Mouse (Mus musculus) kidney, embryonic 14.5 days (tissue): ENCODE measurements around the gene Ralgps2. TPM values are rescaled to one million over a fixed set of nuclear protein-coding genes. Genes with fewer than 3 reads are reported as not detected.

Experiments
- ATAC-seq: fragments of 200-750 bp; cut with Nextera tagmentation; 2 replicates; pipeline ENCODE4 v1.8.0; 2017; ENCODE audit warnings: moderate number of reproducible peaks, mild to moderate bottlenecking, moderate TSS enrichment, moderate library complexity; ENCODE audit not compliant: low FRiP score, low TSS enrichment
- H3K27ac ChIP-seq: fragments of 300-500 bp; sonication (generic); 2 replicates; pipeline ENCODE4 v1.5.1; 2014; ENCODE audit warnings: low read depth, mild to moderate bottlenecking, low read length, moderate library complexity, mixed read lengths
- H3K27me3 ChIP-seq: fragments of 300-500 bp; sonication (generic); 2 replicates; pipeline ENCODE4 v1.6.1; 2014; ENCODE audit warnings: mild to moderate bottlenecking, low read length; ENCODE audit not compliant: control insufficient read depth, insufficient read depth
- H3K36me3 ChIP-seq: fragments of 300-500 bp; sonication (generic); 2 replicates; pipeline ENCODE4 v1.6.1; 2014; ENCODE audit warnings: low read length, mixed read lengths; ENCODE audit not compliant: control insufficient read depth, insufficient read depth
- H3K4me1 ChIP-seq: fragments of 300-500 bp; sonication (generic); 2 replicates; pipeline ENCODE4 v1.6.1; 2014; ENCODE audit warnings: low read length, mixed read lengths; ENCODE audit not compliant: control insufficient read depth, insufficient read depth
- H3K4me2 ChIP-seq: fragments of 300-500 bp; sonication (generic); replicated peaks from 2 replicates; pipeline ENCODE4 v1.6.1; 2014; ENCODE audit warnings: low read depth, mild to moderate bottlenecking, low read length
- H3K4me3 ChIP-seq: fragments of 300-500 bp; sonication (generic); 2 replicates; pipeline ENCODE4 v1.5.1; 2014; ENCODE audit warnings: mild to moderate bottlenecking, low read length
- H3K9ac ChIP-seq: fragments of 300-500 bp; sonication (generic); 2 replicates; pipeline ENCODE4 v1.6.1; 2014; ENCODE audit warnings: low read depth, mild to moderate bottlenecking, low read length, moderate library complexity
- H3K9me3 ChIP-seq: fragments of 300-500 bp; sonication (generic); 2 replicates; pipeline ENCODE4 v1.6.1; 2016; ENCODE audit warnings: low read length; ENCODE audit not compliant: control insufficient read depth
- WGBS: fragments of 180-500 bp; shearing (Covaris S2); extraction: QIAGEN DNeasy Blood & Tissue Kit; methylation state at CpG from one replicate; pipeline ENCODE4 v1.1.7; 2014; 5-methylcytosine and 5-hydroxymethylcytosine counted together
- polyA plus RNA-seq: library from polyadenylated mRNA; unstranded; fragments of >200 nt; fragmentation: Nextera tagmentation; extraction: Ambion mirVana; gene quantifications from 2 replicates; pipeline ENCODE4 v1.2.1, GENCODE M21; 2014

The Ralgps2 gene
- polyA plus RNA-seq, 1 experiment from 2014 or later, result 80.8 TPM

DNA sequence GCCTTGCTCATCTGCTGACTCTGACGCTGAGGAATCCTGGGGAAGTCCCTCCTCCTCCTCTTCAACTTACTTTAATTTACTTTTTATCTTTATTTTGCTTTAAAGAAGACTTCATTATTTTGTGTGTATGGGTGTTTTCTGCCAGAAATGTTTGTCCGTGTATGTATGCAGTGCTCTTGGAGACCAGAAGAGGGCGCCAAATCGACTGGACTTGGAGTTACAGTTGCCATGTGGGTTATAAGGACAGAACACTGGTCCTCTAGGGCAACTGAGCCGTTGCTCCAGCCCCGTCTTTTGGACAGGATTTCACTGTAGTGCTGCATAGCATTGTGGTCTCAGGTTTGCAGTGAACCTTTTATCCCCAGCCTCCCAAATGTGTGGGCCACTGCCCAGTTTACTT, 174.8 kb downstream of the Ralgps2 start:
- Histone ChIP-seq H3K36me3 (no peaks in the 10 kb centered on the region), H3K9ac (no peak overlapping the region), H3K9me3 (peaks cover 16% of the 10 kb centered on the region), H3K27me3 (no peaks in the 10 kb centered on the region), H3K27ac (no peak overlapping the region), H3K4me1 (0 out of 2 replicates have a peak, but pooled peaks cover 3% of the 10 kb centered on the region), H3K4me3 (no peak overlapping the region), H3K4me2 (no peak overlapping the region)
- 71% methylated on average over 6 of the region's 6 CpGs for WGBS
- no peak for ATAC-seq

DNA sequence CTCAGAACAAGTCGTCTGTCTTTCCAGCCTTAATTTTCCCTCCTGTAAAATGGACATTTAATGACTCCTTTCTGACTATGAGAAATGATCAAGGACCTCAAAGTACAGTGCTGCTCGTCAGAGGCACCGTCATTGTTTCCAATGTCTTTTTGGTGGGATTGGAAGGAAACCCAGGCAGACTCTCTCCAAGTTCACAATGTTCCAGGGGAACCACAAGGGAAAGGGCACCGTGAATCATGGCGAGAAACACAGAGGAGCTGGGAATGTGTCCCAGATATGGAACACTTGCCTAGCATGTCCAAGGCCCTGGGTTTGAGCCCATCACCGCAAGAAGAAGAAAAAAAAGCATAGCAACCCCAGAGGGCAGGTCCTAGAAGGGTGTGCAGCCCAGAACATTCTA, 176.1 kb downstream of the Ralgps2 start:
- no peak overlapping the region for H3K27ac ChIP-seq
- 93% methylated on average over 6 of the region's 6 CpGs for WGBS
- ATAC-seq, result no peak

DNA sequence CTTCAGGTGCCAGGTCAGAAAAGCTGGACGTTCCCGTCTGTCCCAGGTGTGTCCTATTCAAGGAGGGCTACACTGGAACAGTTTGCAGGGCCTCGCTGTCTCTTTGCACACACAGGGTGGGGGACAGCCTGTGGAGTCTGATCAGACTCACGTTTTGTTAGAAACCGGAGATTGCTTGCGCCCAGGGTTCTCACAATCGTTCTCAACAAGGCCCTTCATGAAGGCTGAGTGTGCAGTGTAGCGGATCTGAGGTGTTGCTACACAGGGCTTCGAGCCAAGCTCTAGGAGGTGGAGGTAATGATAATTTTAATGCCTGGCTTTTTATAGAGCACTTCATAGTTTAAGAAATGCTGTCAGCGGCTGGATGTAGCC, 178.0 kb downstream of the Ralgps2 start:
- Histone ChIP-seq H3K4me1 (no peaks in the 10 kb centered on the region), H3K9ac (no peak overlapping the region), H3K4me2 (no peak overlapping the region), H3K27me3 (no peaks in the 10 kb centered on the region), H3K4me3 (no peak overlapping the region), H3K36me3 (no peaks in the 10 kb centered on the region), H3K9me3 (peaks cover 5% of the 10 kb centered on the region), H3K27ac (peak overlapping the region; percentile 11; the same call in 1 of the 2 replicates)
- no peak; the same call in 1 of the 2 replicates for ATAC-seq
- WGBS, result 58% methylated on average over 10 of the region's 10 CpGs

More for the DNA sequence above, 176.1 kb downstream of the Ralgps2 start:
- Histone ChIP-seq H3K9me3 (peaks cover 16% of the 10 kb centered on the region), H3K9ac (no peak overlapping the region), H3K4me2 (no peak overlapping the region), H3K4me1 (no peaks in the 10 kb centered on the region), H3K27me3 (no peaks in the 10 kb centered on the region), H3K36me3 (no peaks in the 10 kb centered on the region), H3K4me3 (no peak overlapping the region)

DNA sequence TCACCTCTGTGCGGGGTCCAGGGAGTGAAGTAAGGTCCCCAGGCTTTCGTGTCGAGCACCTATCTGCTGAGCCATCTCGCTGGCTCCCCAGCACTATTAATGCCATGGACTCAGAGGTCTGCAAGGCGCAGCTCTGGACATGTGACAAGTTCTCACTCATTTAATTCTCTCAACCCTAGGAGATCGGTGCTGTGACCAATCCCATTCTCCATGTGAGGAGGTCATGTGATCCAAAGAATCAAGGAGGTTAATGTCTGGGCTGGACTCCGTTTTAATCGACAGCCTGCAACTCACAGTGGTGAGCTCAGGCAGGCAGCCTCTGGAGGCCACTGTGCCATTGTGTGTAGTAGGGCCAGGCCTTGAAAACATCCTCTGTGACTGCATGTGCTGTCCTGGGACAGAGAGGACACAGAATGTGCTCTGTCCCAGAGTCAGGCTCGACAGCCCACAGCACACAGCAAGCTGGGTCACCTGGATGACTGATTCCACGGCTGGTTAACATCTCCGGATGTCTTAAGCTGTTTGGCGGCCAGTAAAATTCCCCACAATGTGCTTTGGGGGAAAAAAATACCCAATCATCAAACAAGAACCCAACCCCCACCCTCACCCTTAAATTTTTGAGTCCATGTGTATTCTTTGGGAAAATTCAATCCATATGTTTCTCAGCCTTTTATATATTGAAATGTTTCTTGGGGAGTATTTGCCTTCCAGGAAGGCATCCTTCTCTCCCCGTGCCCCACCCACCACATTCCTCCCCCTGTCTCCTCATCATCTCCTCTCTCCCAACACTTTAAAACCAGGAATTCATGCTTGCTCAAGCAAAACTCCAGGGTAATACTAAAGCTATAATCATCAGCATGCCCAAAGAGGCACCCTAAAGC, 178.6 kb downstream of the Ralgps2 start:
- peak overlapping the region; percentile 11; the same call in 1 of the 2 replicates for H3K27ac ChIP-seq
- WGBS, result 65% methylated on average over 13 of the region's 13 CpGs

DNA sequence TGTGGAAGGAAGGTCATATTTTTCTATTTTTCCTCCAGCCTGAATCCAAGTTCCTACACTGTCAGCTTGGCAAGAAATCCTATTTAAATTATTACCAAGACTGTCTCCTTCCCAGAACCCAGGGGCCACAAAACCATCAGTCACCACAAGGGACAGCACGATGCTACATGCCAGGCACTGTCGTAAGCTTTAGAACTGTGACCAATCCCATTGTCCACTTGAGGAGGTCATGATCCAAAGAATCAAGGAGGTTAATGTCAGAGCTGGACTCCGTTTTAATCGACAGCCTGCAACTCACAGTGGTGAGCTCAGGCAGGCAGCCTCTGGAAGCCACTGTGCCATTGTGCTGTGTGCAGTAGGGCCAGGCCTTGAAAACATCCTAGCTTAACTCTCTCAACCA, 181.1 kb downstream of the Ralgps2 start:
- Histone ChIP-seq H3K4me1 (peaks cover 5% of the 10 kb centered on the region; the same call in 1 of the 2 replicates), H3K27me3 (no peaks in the 10 kb centered on the region)

More for the DNA sequence above, 178.6 kb downstream of the Ralgps2 start:
- Histone ChIP-seq H3K9me3 (no peaks in the 10 kb centered on the region; the same call in 1 of the 2 replicates), H3K4me1 (no peaks in the 10 kb centered on the region), H3K9ac (no peak overlapping the region), H3K36me3 (no peaks in the 10 kb centered on the region), H3K4me3 (no peak overlapping the region), H3K27me3 (no peaks in the 10 kb centered on the region), H3K4me2 (no peak overlapping the region)
- peak; percentile 32; the same call in 1 of the 2 replicates for ATAC-seq

DNA sequence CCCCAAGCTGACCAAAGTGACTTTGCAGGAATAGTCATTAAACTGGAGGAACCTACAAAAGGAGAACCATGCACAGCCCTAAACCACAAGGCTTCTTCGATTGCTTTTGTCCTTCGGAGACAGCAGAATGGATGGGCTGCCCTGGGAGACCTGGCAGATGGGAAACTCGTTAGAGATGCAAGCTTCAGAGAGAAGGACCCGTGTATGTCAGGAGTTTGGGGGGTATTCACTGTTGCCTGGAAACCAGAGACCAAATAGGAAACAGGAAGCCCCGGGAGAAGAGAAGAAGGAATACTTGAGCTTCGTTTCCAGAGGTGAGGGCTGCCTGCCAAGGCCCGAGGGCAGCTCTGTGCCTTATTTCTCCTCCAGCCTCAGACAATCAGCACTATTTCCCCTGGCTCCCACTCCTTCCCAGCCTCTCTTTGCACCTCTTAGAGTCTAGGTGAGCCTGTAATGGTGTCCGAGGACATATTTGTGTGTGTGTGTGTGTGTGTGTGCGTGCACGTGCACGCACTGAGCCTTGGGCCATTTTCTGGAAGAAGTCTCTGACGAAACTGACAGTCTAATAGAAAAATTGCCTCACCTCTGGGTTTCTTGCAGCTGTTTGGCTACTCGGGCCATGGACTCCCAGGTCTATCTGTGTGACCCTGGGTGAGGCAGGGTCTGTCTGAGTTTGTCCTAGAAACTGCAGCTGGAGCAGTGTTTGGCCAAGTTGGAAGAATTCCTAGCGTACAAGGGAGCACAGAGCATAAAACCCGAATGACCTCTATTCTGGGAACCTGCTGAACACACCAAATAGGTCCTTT, 184.6 kb downstream of the Ralgps2 start:
- Histone ChIP-seq H3K4me2 (no peak overlapping the region), H3K4me1 (peaks cover 10% of the 10 kb centered on the region), H3K36me3 (no peaks in the 10 kb centered on the region), H3K27me3 (no peaks in the 10 kb centered on the region), H3K9me3 (no peaks in the 10 kb centered on the region), H3K9ac (no peak overlapping the region), H3K4me3 (no peak overlapping the region), H3K27ac (no peak overlapping the region)
- no peak for ATAC-seq
- WGBS, result 47% methylated on average over 15 of the region's 15 CpGs

More for the DNA sequence above, 181.1 kb downstream of the Ralgps2 start:
- no peak overlapping the region for H3K27ac ChIP-seq
- H3K9me3 ChIP-seq, result no peaks in the 10 kb centered on the region
- H3K36me3 ChIP-seq, result no peaks in the 10 kb centered on the region
- no peak for ATAC-seq
- no peak overlapping the region for H3K9ac ChIP-seq
- H3K4me2 ChIP-seq, result no peak overlapping the region
- WGBS, result 39% methylated on average over 4 of the region's 4 CpGs
- no peak overlapping the region for H3K4me3 ChIP-seq

Other genes starting within 250 kb of the Ralgps2 start
- gene Fam20b, start 220.5 kb downstream of the Ralgps2 start, polyA plus RNA-seq, result 24.3 and 37.3 TPM in 2 replicates
- gene Angptl1, start 101.1 kb downstream of the Ralgps2 start, polyA plus RNA-seq, result 1.4 and 1.5 TPM in 2 replicates
- not detected in 2 replicates for gene Tex35, start 169.1 kb upstream of the Ralgps2 start, polyA plus RNA-seq